Mouse (Mus musculus) naive thymus-derived CD4-positive, alpha-beta T cell, adult 2 months (primary cell): ENCODE measurements at regions not wholly inside any gene's neighbourhood (a gene's known extent, or its start where the extent isn't known, plus 50 kb on each side); places are given as distances from the start of the nearest gene placed in this dataset.

Experiments
- DNase-seq: peaks from one replicate; pipeline ENCODE4 v3.0.0-alpha.2; 2011; ENCODE audit warnings: low read depth

GRCm38 (mm10) chr8:115478406-115479060 is 229.1 kb downstream of the Maf start:
- DNase-seq: no peak

GRCm38 (mm10) chr8:115476071-115476470 is 231.5 kb downstream of the Maf start:
- no peak for DNase-seq

GRCm38 (mm10) chr8:115475156-115475555 is 232.4 kb downstream of the Maf start:
- no peak for DNase-seq

GRCm38 (mm10) chr8:115473974-115474373 is 233.6 kb downstream of the Maf start:
- no peak for DNase-seq

- no peak for DNase-seq
Measured at GRCm38 (mm10) chr8:115466553-115466952, 241.0 kb downstream of the Maf start.

DNA sequence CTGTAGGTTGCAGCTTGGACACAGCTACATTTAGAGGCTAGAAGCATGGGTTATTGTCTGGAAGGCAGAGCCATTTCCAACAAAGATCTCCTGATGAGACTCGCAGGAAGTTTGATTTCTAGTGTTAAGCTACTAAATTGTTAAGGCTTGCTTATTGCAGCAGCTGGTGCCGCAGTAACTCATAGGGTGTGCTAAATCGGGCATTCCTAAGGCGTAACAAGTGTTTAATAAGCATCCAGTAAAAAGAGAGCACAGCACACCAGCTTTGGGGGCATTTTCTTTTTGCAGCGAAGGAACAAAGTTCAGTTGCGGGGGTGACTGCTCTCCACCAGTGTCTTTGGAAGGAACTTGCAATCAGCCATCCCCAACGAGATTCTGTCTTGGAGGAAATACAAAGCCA is 241.5 kb downstream of the Maf start:
- DNase-seq: no peak

DNA sequence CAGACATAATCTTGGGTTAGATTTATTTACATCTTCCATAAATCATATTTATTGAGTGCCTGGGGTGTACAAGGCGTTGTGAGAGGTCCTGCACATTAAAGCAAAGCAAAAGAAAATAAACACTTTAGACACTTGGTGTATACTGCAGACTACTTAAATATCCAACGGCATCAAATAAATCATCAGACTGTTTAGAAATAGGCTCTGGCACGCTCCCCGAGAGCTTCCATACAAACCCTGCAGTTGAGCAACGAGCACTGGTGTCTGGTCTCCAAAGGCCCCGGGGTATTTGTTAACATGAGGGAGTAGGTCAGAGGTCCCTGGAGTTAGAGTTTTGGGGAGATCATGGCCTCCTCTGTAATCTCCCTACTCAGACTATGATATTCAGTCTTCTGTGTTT is 244.9 kb downstream of the Maf start:
- no peak for DNase-seq

DNA sequence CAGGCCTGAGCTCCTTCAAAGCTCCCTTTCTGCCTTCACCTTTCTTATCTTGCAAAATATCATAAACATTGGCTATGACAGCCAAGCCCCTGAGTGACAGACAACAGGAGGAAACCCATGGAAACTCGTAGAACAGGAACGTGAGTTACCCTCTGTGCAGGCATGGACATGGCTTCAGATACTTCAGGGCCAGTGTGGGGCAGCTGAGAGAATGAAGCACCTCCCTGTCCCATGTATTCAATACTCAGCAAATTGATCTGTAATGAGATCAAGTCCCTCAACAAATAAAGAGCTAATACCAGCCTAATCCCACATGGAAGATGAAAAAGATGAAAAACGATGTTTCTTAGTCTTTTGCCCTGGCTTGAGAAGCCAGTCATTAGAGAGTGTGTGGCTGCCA is 249.5 kb downstream of the Maf start:
- DNase-seq: no peak

GRCm38 (mm10) chr8:115450789-115451188 is 256.8 kb downstream of the Maf start:
- DNase-seq: no peak

DNA sequence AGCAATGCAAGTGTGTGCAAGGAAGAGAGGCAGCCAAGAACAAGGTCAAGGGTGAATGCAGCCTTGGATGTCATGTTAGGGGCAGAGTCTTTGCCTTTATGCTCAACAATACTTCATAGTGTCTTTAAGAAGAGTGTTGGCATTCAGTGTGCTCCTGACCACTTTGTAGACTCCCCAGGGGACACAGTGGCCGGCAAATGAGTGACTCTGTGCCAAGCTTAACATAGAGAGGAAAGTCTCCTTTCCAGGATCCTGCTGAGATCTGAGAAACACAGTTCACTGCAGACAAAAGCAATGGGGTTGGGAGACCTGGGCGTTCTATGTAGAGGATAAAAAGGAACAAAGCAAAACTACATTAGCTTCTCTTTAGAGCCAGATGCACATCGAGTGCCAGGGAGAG is 259.2 kb downstream of the Maf start:
- no peak for DNase-seq

DNA sequence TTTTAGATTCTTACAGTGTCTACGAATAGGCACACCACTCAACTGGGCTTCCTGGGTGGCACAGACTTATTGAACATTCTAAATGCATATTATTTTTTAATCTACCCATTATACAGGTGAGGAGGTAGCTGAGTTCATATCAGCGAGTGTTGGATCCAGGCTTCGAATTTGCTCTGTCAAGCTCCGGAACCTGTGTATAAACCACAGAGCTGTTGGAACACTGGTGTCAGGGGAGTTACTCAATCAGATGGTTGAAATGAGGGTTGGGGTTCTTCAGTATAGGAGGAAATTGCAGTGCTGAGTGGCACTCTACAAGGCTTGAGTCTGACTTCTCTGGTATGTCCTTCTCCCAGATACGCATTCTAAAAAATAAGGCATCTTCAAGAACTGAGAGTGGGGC is 263.1 kb downstream of the Maf start:
- no peak for DNase-seq

DNA sequence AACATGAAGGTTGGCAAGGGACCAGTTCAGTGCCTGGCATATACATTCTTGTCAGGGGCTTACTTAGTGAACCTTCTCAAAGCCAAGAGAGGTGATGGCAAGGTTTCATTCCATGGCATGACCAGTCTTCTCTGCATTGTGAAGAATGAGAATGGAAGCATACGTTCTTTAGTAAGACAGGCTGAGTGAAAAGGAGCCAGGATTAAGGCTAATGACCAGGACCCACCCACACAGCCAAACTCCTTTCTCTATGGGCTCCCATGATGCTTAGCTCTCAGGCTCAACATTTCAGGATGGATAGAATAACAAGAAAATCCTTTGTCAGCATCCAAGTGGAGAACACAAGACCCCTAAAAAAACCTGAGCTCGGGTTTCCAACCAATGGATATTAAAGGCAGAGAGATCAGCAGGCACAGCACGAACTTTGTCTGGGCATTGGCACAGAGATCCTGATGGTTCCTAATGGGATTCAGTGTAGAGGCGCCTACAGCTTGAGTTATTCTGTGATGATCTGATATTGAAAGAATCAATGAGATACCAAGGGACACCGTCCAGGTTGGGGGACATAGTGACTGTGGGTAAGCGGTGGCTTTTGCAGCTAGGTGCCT is 265.5 kb downstream of the Maf start:
- DNase-seq: no peak

DNA sequence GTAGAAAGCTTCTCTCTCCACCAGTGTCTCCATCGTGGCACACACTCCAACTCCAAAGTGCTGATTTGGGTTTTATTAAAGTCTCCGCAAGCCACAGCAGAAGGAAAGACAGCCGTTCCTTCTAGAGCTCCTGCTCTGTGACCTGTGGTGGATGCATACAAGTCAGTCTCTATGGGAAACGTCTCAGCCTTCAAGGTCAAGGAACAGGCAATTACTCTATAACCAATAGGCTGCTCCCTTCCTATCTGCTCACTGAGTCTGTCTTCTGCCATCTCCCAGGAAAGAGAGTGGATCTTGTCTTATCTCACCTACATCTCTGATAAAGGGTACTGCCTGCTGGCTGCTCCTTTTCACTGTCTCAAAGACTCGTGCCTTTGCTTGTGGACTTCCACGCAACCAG is 266.3 kb downstream of the Maf start:
- DNase-seq: no peak

DNA sequence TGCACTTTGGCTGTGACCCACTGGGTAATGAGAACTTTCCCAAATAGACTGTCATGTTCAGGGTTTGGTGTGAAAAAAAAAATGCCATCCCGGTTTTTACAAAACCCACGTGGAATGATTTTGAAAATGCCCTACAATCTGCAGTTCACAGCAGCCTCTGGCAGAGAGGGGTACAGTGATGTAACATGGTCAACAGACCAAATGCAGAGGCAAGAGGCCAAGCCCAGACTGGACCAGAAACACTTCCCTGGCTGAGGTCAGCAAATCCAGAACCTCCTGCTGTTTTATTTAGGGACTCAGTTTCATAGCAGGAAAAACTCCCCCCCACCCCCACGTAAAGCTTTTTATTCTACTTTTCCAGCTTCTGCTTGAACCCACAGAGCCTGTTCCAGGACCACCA is 267.4 kb downstream of the Maf start:
- no peak for DNase-seq

DNA sequence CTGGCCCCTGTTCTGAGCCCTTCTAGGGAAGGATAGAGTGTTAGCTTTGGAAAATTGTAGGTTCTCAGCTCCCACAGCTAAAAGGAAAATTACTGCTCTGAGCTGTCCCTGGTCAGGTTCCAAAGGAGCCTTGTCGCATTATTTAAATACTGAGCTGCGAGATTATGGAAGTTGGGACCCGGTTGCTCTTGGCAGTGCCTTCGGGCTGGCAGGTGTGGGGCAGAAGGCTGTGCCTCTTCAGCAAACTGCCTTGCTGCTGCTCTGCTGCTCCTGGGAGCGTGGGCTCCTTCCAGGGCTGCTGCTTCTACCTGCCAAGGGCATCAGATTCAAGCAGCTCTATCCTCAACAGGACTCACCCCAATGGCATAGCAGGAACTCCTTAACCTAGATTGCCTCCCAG is 268.1 kb downstream of the Maf start:
- no peak for DNase-seq

DNA sequence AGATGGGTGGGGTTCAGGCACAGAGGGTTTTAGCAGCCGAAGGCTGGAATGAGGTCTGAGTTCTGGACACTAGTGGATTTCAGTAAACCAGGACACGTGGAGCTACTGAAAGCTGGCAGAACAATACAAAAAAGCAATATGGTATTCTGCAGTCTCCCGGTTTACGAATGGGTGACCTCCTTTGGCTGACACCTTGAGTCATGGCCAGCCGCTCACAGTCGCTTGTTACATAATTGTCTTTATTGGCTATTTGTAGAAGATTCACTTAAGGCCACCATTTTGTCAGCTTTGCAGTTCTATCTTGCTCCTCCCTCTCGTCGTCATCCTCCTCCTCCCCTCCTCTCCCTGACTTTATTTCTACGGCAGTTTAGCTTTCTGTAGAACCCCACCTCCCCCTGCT is 269.6 kb downstream of the Maf start:
- DNase-seq: no peak

DNA sequence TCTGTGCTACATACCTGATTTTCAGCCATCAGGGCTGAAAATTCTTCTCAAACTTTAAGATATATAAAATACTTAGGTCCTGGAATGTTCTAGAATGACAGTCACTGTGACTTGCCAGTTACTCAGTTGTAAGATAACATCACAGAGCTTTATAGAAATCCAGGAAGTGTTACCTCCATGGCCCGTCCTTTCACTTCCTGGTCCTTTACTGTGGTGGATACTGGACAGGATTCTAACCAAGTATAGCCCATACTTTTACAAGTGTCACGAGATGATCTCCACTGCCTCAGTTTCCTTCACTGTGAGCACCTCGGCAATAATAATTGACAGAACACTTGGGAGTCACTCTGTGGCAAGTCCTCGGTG is 271.3 kb downstream of the Maf start:
- DNase-seq: peak; percentile 16

GRCm38 (mm10) chr8:115435720-115436355 is 271.8 kb downstream of the Maf start:
- DNase-seq: no peak

- no peak for DNase-seq
Measured at GRCm38 (mm10) chr8:115432396-115433040, 275.1 kb downstream of the Maf start.

DNA sequence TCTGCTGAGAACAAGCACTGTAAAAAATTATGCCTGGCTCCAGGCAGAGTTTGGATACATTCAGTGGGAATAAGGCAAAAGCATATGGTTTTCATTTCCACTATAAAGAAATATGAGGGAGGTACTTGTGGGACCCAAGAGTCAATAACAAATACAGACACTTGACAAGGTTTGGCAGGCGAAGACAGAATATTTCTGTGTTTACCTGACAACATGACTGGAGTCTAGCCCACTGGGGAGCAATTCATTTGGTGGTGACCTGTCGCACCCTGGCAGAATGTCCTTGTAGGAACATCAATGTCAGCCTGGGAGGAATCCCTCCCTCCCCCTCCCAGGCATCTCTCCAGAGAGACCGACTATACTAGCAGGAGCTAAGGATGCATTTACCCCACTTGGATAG is 276.8 kb downstream of the Maf start:
- no peak for DNase-seq

DNA sequence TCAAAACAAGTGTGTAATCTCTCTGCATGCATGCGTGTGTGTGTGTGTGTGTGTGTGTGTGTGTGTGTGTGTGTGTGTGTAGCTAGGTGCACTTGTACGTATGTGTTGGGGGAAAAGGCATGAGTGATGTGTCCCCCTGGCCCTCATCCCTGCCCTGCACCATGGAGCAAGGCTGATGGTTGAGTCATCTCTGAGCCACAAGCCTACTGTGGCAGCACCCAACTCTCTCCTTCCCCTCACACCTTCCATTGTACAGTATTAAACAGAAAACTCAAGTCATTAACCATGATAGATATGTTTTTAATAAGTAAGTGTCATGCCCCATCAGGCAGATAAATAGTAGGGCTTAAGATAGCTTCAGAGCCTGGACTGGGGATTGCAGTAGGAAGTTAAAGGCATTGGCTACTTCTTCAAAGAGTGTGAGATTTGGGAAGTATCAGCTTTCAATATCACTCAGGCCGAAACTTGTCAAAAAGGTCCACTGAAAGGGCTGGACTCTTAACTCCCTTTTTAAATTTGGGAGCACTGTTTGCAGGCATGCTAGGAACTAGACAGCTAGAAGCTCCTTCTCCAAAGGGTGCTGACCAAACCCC is 278.2 kb downstream of the Maf start:
- no peak for DNase-seq

DNA sequence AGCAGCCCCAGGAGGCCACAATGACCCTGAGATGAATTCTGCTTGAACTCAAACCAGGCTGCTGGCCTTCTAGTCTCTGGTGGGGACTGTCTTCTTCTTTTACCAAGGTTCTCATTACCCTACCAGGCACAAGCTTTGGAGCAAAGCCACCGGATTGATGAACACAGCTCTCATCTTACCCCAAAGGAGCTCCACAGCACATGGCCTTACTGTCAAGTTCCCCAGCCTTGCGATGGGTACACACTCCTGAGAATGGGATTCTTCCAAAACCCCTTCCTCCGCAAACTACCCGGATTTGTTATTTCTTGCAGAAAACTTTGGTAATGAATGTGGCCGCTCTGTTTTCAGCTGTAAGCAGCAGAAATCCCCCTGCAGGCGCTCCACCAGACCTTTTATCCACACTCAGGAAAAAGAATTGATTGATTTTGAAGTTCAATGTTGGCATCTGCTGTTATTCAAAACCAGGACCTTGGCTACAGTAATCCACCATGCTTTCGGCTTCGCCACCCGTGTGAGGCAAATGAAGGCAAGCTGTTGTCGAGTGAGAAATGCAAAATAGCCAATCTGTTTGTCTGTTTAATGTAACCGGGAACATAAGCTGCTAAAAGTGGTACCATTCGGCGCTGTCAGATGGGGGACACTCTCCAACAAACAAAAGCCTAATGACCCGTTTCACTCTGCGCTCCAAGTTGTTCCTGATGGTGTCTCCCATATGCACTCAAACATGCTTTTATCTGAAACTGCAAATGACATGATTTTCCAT is 278.9 kb downstream of the Maf start:
- DNase-seq: no peak
